Mouse (Mus musculus): Measurements from ENCODE around the gene Zfp106. TPM values are rescaled to one million over a fixed set of nuclear protein-coding genes. Genes with fewer than 3 reads are reported as not detected.

Zfp106 gene
- polyA plus RNA-seq, 1 experiment from 2014 or later = 73.9 TPM

GRCm38 (mm10) chr2:120460216-120460615 is 103.4 kb downstream of the Zfp106 start:
- no peak for ATAC-seq (replicated peaks; ENCODE audit: low FRiP score)

More at GRCm38 (mm10) chr2:120460216-120460615, 103.4 kb downstream of the Zfp106 start:
- Histone ChIP-seq H3K9me3 (ENCODE audit: control insufficient read depth, low read length) (no peaks in the 10 kb centered on the region), H3K9ac (ENCODE audit: low read length) (no peak overlapping the region), H3K27ac (ENCODE audit: low read depth, low read length) (no peak overlapping the region), H3K4me1 (replicated peaks; ENCODE audit: control insufficient read depth, insufficient read depth, low read length) (no peaks in the 10 kb centered on the region), H3K4me2 (ENCODE audit: low read depth, low read length, severe bottlenecking) (no peak overlapping the region), H3K4me3 (ENCODE audit: low read depth, low read length) (no peak overlapping the region), H3K36me3 (ENCODE audit: control insufficient read depth, insufficient read depth, low read length) (no peaks in the 10 kb centered on the region), H3K27me3 (ENCODE audit: control insufficient read depth, insufficient read depth, low read length) (no peaks in the 10 kb centered on the region)
- 93% methylated on average over 4 of the region's 4 CpGs for WGBS
- DNase-seq (ENCODE audit: low spot score) = no peak

Other genes with a start within 250 kb of the Zfp106 start
- gene Pla2g4f, start 249.7 kb downstream of the Zfp106 start, polyA plus RNA-seq (2014; fragmentation: Nextera tagmentation; extraction: Ambion mirVana) = not detected in 2 replicates
- 32.5 and 35.9 TPM in 2 replicates for gene Vps39, start 210.7 kb downstream of the Zfp106 start, polyA plus RNA-seq (2014; fragmentation: Nextera tagmentation; extraction: Ambion mirVana)
- gene Ganc, start 159.9 kb downstream of the Zfp106 start, polyA plus RNA-seq (2014; fragmentation: Nextera tagmentation; extraction: Ambion mirVana) = 6.7 and 8.0 TPM in 2 replicates
- gene Tmem87a, start 159.7 kb downstream of the Zfp106 start, polyA plus RNA-seq (2014; fragmentation: Nextera tagmentation; extraction: Ambion mirVana) = 6.0 and 10.6 TPM in 2 replicates
- 3.7 and 4.4 TPM in 2 replicates for gene Capn3, start 107.8 kb downstream of the Zfp106 start, polyA plus RNA-seq (2014; fragmentation: Nextera tagmentation; extraction: Ambion mirVana)
- gene Snap23, start 3.8 kb upstream of the Zfp106 start, polyA plus RNA-seq (2014; fragmentation: Nextera tagmentation; extraction: Ambion mirVana) = 46.8 and 51.7 TPM in 2 replicates
- 40.7 and 43.2 TPM in 2 replicates for gene Haus2, start 45.5 kb upstream of the Zfp106 start, polyA plus RNA-seq (2014; fragmentation: Nextera tagmentation; extraction: Ambion mirVana)
- 35.3 and 35.7 TPM in 2 replicates for gene Lrrc57, start 45.7 kb upstream of the Zfp106 start, polyA plus RNA-seq (2014; fragmentation: Nextera tagmentation; extraction: Ambion mirVana)
- gene Stard9, start 65.3 kb upstream of the Zfp106 start, polyA plus RNA-seq (2014; fragmentation: Nextera tagmentation; extraction: Ambion mirVana) = 3.9 and 5.4 TPM in 2 replicates

Measured in forebrain, embryonic 11.5 days (tissue).